Mouse (Mus musculus): Measurements from ENCODE around the gene Tomm40. TPM values are rescaled to one million over a fixed set of nuclear protein-coding genes. Genes with fewer than 3 reads are reported as not detected.

Tomm40 gene
- polyA plus RNA-seq, 1 experiment from 2014 or later = 138 TPM

DNA sequence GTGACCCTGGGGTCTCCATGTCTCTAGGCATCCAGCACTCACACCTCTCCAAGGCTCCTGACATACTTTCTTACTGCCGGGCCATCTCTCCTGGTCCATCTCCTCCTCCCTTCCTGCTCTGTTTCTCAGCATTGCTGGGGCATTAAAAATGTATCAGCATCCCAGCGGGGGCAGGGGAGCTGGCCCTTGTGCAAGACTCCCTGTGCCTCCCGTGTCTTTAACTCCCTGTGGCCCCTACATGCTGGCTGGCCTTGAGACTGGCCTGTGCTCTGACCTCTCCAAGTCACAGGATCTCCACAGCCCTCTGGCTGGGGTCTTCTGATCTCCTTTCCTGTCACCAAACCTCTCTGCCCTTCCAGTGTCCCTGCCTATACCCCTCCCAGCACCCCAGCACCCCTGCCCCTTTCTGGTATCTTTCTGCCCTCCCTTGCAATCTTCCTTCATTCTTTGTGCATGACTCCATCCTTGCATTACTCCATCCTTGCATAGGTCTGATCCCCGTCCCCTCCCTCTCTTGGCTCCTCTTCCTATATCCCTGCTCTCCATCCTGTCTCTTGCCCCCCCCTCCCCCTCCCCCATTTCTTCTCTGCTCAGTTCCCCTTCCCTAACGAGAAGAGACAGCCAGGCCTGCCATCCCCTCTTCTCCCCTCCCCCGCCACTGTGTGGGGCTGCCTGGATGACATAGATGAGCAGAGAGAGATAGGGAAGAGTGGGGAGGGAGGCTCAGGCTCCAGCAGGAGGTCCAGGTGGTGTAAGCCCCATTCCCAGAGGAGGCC lies 31.4 kb upstream of the Tomm40 start:
- Histone ChIP-seq H3K36me3 (ENCODE audit: control insufficient read depth, insufficient read depth, low read length) (peaks cover 2% of the 10 kb centered on the region; the same call in 1 of the 2 replicates), H3K4me2 (no peak overlapping the region; the same call in 1 of the 2 replicates), H3K27ac (ENCODE audit: low read depth, low read length) (no peak overlapping the region), H3K4me1 (ENCODE audit: control insufficient read depth, insufficient read depth, low read length) (peaks cover 26% of the 10 kb centered on the region), H3K9me3 (ENCODE audit: control insufficient read depth, low read length) (no peaks in the 10 kb centered on the region), H3K9ac (ENCODE audit: low read length) (no peak overlapping the region), H3K4me3 (ENCODE audit: low read depth, low read length) (no peak overlapping the region), H3K27me3 (ENCODE audit: control insufficient read depth, insufficient read depth, low read length) (no peaks in the 10 kb centered on the region)
- ATAC-seq (ENCODE audit: low FRiP score) = no peak
- 36% methylated on average over 6 of the region's 6 CpGs for WGBS
- DNase-seq (ENCODE audit: low spot score, missing footprints) = no peak

DNA sequence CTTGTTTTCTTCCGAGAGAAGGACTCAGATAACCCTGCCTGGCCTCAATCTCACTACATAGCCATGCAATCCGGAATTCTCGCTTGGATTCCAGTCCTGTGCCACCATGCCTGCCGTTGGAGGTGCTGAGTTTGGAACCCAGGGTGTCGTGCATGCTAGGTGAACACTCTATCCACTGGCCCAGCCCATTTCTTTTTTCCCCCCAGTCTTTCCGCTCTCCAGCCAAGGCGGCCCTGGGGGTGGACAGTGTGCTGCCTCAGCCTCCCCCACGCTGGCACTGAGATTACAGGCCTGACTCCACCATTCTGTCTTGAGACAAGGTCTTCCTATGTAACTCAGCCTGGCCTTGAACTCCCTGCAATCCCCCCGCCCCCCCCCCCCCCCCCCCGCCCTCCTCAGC lies 30.7 kb upstream of the Tomm40 start:
- Histone ChIP-seq H3K4me3 (ENCODE audit: low read depth, low read length) (no peak overlapping the region), H3K4me2 (no peak overlapping the region), H3K9me3 (ENCODE audit: control insufficient read depth, low read length) (no peaks in the 10 kb centered on the region), H3K9ac (ENCODE audit: low read length) (no peak overlapping the region), H3K27me3 (ENCODE audit: control insufficient read depth, insufficient read depth, low read length) (no peaks in the 10 kb centered on the region), H3K27ac (ENCODE audit: low read depth, low read length) (no peak overlapping the region), H3K36me3 (ENCODE audit: control insufficient read depth, insufficient read depth, low read length) (peaks cover 2% of the 10 kb centered on the region; the same call in 1 of the 2 replicates), H3K4me1 (ENCODE audit: control insufficient read depth, insufficient read depth, low read length) (peaks cover 28% of the 10 kb centered on the region)
- WGBS = 82% methylated on average over 8 of the region's 10 CpGs
- ATAC-seq (ENCODE audit: low FRiP score) = no peak
- no peak for DNase-seq (ENCODE audit: low spot score, missing footprints)

DNA sequence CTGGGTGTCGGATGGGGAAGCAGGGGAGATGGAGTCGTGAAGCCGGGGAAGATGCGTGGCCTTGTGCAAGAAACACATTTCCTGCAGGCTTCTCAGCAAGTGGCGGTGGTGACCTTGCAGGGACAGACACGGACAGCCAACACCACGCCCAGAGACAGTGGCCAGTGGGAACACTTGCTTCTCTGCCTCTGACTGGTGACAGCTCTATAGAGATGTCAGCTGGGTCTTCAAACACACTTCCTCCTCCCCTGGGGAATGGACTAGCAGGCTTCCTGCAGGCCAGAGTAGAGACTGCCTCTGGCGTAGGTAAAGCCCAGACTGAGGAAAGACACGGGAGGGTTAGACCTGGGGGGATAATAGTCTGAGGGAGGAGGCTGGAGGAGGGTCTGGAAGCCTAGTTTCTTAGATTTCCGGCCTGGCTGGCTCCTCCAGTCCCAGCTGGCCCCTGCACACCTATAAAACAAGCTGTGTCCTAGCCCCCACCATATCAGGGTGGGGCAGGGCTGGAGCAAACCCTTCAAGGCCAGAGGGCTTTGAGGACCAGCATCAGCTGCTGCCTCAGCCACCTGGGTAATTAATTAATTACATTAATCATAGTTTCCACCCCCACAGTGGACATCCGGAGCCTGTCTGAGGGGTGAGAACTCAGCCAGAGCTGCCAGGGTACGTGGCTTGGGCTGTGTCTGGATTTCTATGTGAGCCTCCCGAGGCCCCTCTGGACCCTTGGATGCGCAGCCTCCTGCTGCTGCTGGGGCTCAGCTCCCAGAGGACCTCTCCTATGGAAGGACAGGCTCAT lies 29.6 kb upstream of the Tomm40 start:
- H3K9ac ChIP-seq (ENCODE audit: low read length) = no peak overlapping the region
- peaks cover 24% of the 10 kb centered on the region for H3K4me1 ChIP-seq (ENCODE audit: control insufficient read depth, insufficient read depth, low read length)
- H3K27me3 ChIP-seq (ENCODE audit: control insufficient read depth, insufficient read depth, low read length) = no peaks in the 10 kb centered on the region
- H3K36me3 ChIP-seq (ENCODE audit: control insufficient read depth, insufficient read depth, low read length) = peaks cover 2% of the 10 kb centered on the region; the same call in 1 of the 2 replicates
- no peak overlapping the region for H3K27ac ChIP-seq (ENCODE audit: low read depth, low read length)
- DNase-seq (ENCODE audit: low spot score, missing footprints) (no peak), ATAC-seq (ENCODE audit: low FRiP score) (no peak)
- H3K4me2 ChIP-seq = no peak overlapping the region
- H3K9me3 ChIP-seq (ENCODE audit: control insufficient read depth, low read length) = no peaks in the 10 kb centered on the region
- WGBS = 77% methylated on average over 14 of the region's 14 CpGs
- H3K4me3 ChIP-seq (ENCODE audit: low read depth, low read length) = no peak overlapping the region

DNA sequence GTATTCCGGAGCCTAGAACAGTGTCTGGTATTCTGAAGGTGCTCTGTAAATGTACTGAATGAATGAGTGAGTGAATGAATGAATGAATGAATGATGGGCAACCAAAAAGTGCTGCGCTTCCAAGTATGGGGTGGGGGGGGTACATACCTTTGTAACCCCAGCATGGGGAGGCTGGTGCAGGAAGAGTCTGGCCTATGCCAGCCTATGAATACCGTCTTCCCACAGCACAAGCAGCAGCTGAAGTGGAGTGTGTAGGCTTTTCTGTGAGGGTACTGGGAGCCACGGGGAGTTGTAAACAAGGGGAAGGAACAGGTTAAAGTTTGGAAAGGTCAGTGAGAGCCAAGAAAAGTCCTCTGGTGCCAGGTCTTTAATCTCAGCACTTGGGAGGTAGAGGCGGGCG lies 28.6 kb upstream of the Tomm40 start:
- peaks cover 2% of the 10 kb centered on the region; the same call in 1 of the 2 replicates for H3K36me3 ChIP-seq (ENCODE audit: control insufficient read depth, insufficient read depth, low read length)
- no peak overlapping the region for H3K27ac ChIP-seq (ENCODE audit: low read depth, low read length)
- no peak overlapping the region for H3K4me3 ChIP-seq (ENCODE audit: low read depth, low read length)
- H3K27me3 ChIP-seq (ENCODE audit: control insufficient read depth, insufficient read depth, low read length) = no peaks in the 10 kb centered on the region
- no peak for ATAC-seq (ENCODE audit: low FRiP score)
- H3K4me1 ChIP-seq (ENCODE audit: control insufficient read depth, insufficient read depth, low read length) = peaks cover 24% of the 10 kb centered on the region
- no peak overlapping the region for H3K9ac ChIP-seq (ENCODE audit: low read length)
- no peak for DNase-seq (ENCODE audit: low spot score, missing footprints)
- H3K4me2 ChIP-seq = no peak overlapping the region
- WGBS = 90% methylated on average over 6 of the region's 6 CpGs
- no peaks in the 10 kb centered on the region for H3K9me3 ChIP-seq (ENCODE audit: control insufficient read depth, low read length)

DNA sequence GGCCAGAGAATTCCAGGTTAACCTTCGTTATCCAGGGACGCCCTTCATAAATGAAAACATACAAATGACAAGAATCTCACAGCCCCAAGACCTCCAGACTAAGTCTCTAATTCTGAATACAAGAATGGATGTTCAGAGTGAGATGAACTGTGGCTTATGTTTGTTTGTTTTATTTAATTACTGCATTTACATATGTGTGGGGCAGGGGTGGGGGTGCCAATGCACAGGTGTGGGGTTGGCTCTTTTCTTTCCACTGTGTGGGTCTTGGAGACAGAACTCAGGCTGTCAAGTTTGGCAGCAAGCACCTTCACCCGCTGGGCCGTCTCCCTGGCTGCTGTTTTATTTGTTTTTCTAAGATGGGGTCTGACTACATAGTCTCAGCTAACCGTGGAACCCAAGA lies 27.2 kb upstream of the Tomm40 start:
- H3K9me3 ChIP-seq (ENCODE audit: control insufficient read depth, low read length) = no peaks in the 10 kb centered on the region
- ATAC-seq (ENCODE audit: low FRiP score) (no peak), DNase-seq (ENCODE audit: low spot score, missing footprints) (no peak)
- no peaks in the 10 kb centered on the region for H3K27me3 ChIP-seq (ENCODE audit: control insufficient read depth, insufficient read depth, low read length)
- H3K36me3 ChIP-seq (ENCODE audit: control insufficient read depth, insufficient read depth, low read length) = peaks cover 2% of the 10 kb centered on the region; the same call in 1 of the 2 replicates
- H3K4me3 ChIP-seq (ENCODE audit: low read depth, low read length) = no peak overlapping the region
- peaks cover 12% of the 10 kb centered on the region for H3K4me1 ChIP-seq (ENCODE audit: control insufficient read depth, insufficient read depth, low read length)
- no peak overlapping the region for H3K27ac ChIP-seq (ENCODE audit: low read depth, low read length)
- H3K9ac ChIP-seq (ENCODE audit: low read length) = no peak overlapping the region
- WGBS = 55% methylated on average over 5 of the region's 5 CpGs
- H3K4me2 ChIP-seq = no peak overlapping the region

DNA sequence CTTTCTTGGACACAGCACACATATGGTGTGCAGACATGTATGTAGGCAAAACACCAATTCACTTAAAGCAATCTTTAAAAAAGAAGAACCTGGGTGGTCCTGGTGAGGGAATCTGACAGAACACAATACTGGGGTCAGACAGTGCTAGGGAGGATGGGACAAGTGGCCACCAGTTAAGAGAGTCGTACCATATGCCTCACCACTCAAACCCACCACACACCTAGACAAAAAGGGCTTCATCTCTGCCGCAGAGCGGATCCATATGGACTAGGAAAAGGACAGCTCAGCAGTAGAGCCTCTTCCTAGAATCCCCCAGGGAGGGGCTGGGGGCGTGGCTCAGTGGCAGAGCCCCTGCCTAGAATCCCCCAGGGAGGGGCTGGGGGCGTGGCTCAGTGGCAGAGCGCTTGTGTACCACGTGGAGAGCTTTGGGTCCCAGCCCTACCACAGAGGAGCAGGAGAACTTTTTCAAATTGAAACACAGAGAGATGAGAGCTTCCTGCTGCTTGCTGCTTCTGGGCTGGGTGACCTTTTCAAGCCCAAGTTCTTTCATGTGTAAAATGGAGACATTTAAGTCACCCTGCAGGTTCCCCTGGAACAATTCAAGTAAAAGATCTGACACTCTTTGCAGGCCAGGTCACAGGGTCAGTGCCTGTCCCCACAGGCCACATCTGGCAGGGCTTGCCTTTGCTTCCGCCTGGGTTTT lies 26.2 kb upstream of the Tomm40 start:
- WGBS = 8% methylated on average over 8 of the region's 8 CpGs
- Histone ChIP-seq H3K27me3 (ENCODE audit: control insufficient read depth, insufficient read depth, low read length) (no peaks in the 10 kb centered on the region), H3K4me1 (ENCODE audit: control insufficient read depth, insufficient read depth, low read length) (peaks cover 6% of the 10 kb centered on the region), H3K36me3 (ENCODE audit: control insufficient read depth, insufficient read depth, low read length) (peaks cover 2% of the 10 kb centered on the region; the same call in 1 of the 2 replicates), H3K4me3 (ENCODE audit: low read depth, low read length) (no peak overlapping the region), H3K9ac (ENCODE audit: low read length) (no peak overlapping the region), H3K27ac (ENCODE audit: low read depth, low read length) (no peak overlapping the region), H3K4me2 (no peak overlapping the region), H3K9me3 (ENCODE audit: control insufficient read depth, low read length) (no peaks in the 10 kb centered on the region)
- DNase-seq (ENCODE audit: low spot score, missing footprints) = no peak
- peak; percentile 43 for ATAC-seq (ENCODE audit: low FRiP score)

DNA sequence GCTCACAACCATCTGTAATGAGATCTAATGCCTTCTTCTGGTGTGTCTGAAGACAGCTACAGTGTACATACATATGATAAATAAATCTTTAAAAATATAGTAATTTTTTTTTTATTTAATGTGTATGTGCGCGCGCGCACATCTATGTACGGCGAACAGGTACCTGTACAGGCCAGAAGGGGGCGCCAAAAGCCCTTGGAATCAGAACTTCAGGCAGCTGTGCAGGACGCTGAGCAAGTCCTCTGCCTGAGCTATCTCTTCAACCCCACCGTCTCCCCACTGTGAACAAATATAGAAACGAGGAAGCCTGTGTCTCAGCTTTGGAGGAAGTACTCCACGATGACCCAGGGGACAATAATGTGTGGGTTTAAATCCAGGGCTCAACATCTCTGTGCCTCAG lies 25.0 kb upstream of the Tomm40 start:
- 88% methylated on average over 11 of the region's 11 CpGs for WGBS
- H3K36me3 ChIP-seq (ENCODE audit: control insufficient read depth, insufficient read depth, low read length) = peaks cover 4% of the 10 kb centered on the region; the same call in 1 of the 2 replicates

DNA sequence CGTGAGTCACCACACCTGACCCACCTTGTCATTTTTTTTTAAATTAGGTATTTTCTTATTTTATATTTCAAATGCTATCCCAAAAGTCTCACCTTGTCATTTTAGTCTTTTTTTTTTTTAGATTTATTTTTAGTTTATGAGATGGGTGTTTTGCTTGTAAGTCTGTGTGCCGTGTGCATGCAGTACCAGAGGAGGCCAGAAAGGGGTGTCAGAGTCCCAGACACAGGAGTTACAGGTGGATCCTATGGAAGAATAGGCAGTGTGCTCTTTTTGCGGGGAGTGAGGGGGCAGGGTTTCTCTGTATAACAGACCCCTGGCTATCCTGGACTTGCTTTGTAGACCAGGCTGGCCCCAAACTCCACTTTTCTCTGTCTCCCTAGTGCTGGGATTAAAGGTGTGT lies 23.5 kb upstream of the Tomm40 start:
- 93% methylated on average over 3 of the region's 3 CpGs for WGBS
- Histone ChIP-seq H3K4me3 (ENCODE audit: low read depth, low read length) (no peak overlapping the region), H3K9ac (ENCODE audit: low read length) (no peak overlapping the region), H3K36me3 (ENCODE audit: control insufficient read depth, insufficient read depth, low read length) (peaks cover 3% of the 10 kb centered on the region; the same call in 1 of the 2 replicates), H3K27ac (ENCODE audit: low read depth, low read length) (no peak overlapping the region), H3K4me2 (no peak overlapping the region), H3K27me3 (ENCODE audit: control insufficient read depth, insufficient read depth, low read length) (no peaks in the 10 kb centered on the region), H3K9me3 (ENCODE audit: control insufficient read depth, low read length) (no peaks in the 10 kb centered on the region), H3K4me1 (ENCODE audit: control insufficient read depth, insufficient read depth, low read length) (peaks cover 6% of the 10 kb centered on the region)
- no peak for ATAC-seq (ENCODE audit: low FRiP score)
- DNase-seq (ENCODE audit: low spot score, missing footprints) = no peak

More for the DNA sequence above, 25.0 kb upstream of the Tomm40 start:
- no peak for DNase-seq (ENCODE audit: low spot score, missing footprints)
- no peak overlapping the region for H3K9ac ChIP-seq (ENCODE audit: low read length)
- no peaks in the 10 kb centered on the region for H3K27me3 ChIP-seq (ENCODE audit: control insufficient read depth, insufficient read depth, low read length)
- H3K4me2 ChIP-seq = no peak overlapping the region
- H3K27ac ChIP-seq (ENCODE audit: low read depth, low read length) = no peak overlapping the region
- H3K9me3 ChIP-seq (ENCODE audit: control insufficient read depth, low read length) = no peaks in the 10 kb centered on the region
- ATAC-seq (ENCODE audit: low FRiP score) = no peak
- H3K4me3 ChIP-seq (ENCODE audit: low read depth, low read length) = no peak overlapping the region
- peaks cover 6% of the 10 kb centered on the region for H3K4me1 ChIP-seq (ENCODE audit: control insufficient read depth, insufficient read depth, low read length)
